Mouse (Mus musculus) adrenal gland, postnatal 4 days (tissue): ENCODE measurements around the gene Cyp1b1. TPM values are rescaled to one million over a fixed set of nuclear protein-coding genes. Genes with fewer than 3 reads are reported as not detected.
A peak's percentile ranks its signal among the peaks of the same experiment; 100 is the strongest.

Source experiments
- DNase-seq, 2 experiments: peaks; one replicate each; pipeline ENCODE4 v3.0.0; 2021 to 2022; ENCODE audit warnings: low spot score in 2 of 2, mixed read lengths in 2 of 2
- total RNA-seq, 2 experiments: library from RNA; stranded (reverse); gene quantifications; 2 replicates each; pipeline ENCODE4 v1.2.3; 2021

Cyp1b1 gene
- total RNA-seq, 2 experiments from 2014 or later: 39.7 to 41.3 TPM

- DNase-seq: no peak
Observed at GRCm38 (mm10) chr17:79714368-79714895, 429 bp downstream of the Cyp1b1 start.

- DNase-seq: no peak
Observed at GRCm38 (mm10) chr17:79713643-79714367, 1.1 kb downstream of the Cyp1b1 start.

GRCm38 (mm10) chr17:79713276-79713642, 1.6 kb downstream of the Cyp1b1 start:
- no peak for DNase-seq

GRCm38 (mm10) chr17:79712536-79712935, 2.3 kb downstream of the Cyp1b1 start:
- no peak for DNase-seq

GRCm38 (mm10) chr17:79711944-79712343, 2.9 kb downstream of the Cyp1b1 start:
- DNase-seq: no peak

GRCm38 (mm10) chr17:79710246-79710842, 4.5 kb downstream of the Cyp1b1 start:
- DNase-seq: no peak

GRCm38 (mm10) chr17:79709718-79710117, 5.1 kb downstream of the Cyp1b1 start:
- DNase-seq: no peak

- DNase-seq: no peak
Observed at GRCm38 (mm10) chr17:79708168-79708567, 6.7 kb downstream of the Cyp1b1 start.

GRCm38 (mm10) chr17:79705671-79706455, 9.0 kb downstream of the Cyp1b1 start:
- DNase-seq: no peak

GRCm38 (mm10) chr17:79700871-79701270, 14.0 kb downstream of the Cyp1b1 start:
- no peak for DNase-seq

- no peak for DNase-seq
Observed at GRCm38 (mm10) chr17:79699197-79699596, 15.7 kb downstream of the Cyp1b1 start.

- DNase-seq: no peak
Observed at GRCm38 (mm10) chr17:79695541-79695940, 19.3 kb downstream of the Cyp1b1 start.

- DNase-seq: no peak
Observed at GRCm38 (mm10) chr17:79695106-79695505, 19.8 kb downstream of the Cyp1b1 start.

- DNase-seq: no peak
Observed at GRCm38 (mm10) chr17:79670837-79671236, 44.0 kb downstream of the Cyp1b1 start.

GRCm38 (mm10) chr17:79664106-79664417, 50.8 kb downstream of the Cyp1b1 start:
- no peak for DNase-seq

GRCm38 (mm10) chr17:79663393-79664105, 51.3 kb downstream of the Cyp1b1 start:
- no peak for DNase-seq

GRCm38 (mm10) chr17:79661848-79662247, 53.0 kb downstream of the Cyp1b1 start:
- no peak for DNase-seq

- DNase-seq: peak in 1 of 2 experiments; percentile 42
Observed at GRCm38 (mm10) chr17:79661387-79661786, 53.5 kb downstream of the Cyp1b1 start.

GRCm38 (mm10) chr17:79658863-79659262, 56.0 kb downstream of the Cyp1b1 start:
- no peak for DNase-seq

- DNase-seq: no peak
Observed at GRCm38 (mm10) chr17:79658452-79658851, 56.4 kb downstream of the Cyp1b1 start.

GRCm38 (mm10) chr17:79657785-79658184, 57.1 kb downstream of the Cyp1b1 start:
- DNase-seq: no peak
